Mouse (Mus musculus) megakaryocyte-erythroid progenitor cell, adult 5 weeks (primary cell): Measurements from ENCODE around the gene Castor2. TPM values are rescaled to one million over a fixed set of nuclear protein-coding genes. Genes with fewer than 3 reads are reported as not detected.

Experiments
- polyA plus RNA-seq: library from polyadenylated mRNA; stranded (reverse); fragments of >175 nt; gene quantifications from 2 replicates; pipeline ENCODE4 v1.2.3, GENCODE M21; 2012

The Castor2 gene
- 3.1 and 3.5 TPM in 2 replicates for polyA plus RNA-seq

GRCm38 (mm10) chr5:134099496-134100211 lies at the start of gene Castor2:
Castor2 (plus strand) TSS chr5:134099711.

GRCm38 (mm10) chr5:134176169-134176881 lies 76.8 kb downstream of the Castor2 start, which contains the start of gene Rcc1l:
Rcc1l (minus strand) TSS chr5:134176774.

GRCm38 (mm10) chr5:134183880-134184808 lies 84.6 kb downstream of the Castor2 start, which contains the start of gene Gtf2ird2:
Gtf2ird2 (plus strand) TSS chr5:134184019.

Other genes starting within 250 kb of the Castor2 start
- 13.0 and 14.7 TPM in 2 replicates for gene Rcc1l, start 77.1 kb downstream of the Castor2 start, polyA plus RNA-seq
- gene Gtf2ird2, start 84.3 kb downstream of the Castor2 start, polyA plus RNA-seq, result 9.0 and 10.6 TPM in 2 replicates
- gene Ncf1, start 129.9 kb downstream of the Castor2 start, polyA plus RNA-seq, result 233 and 362 TPM in 2 replicates
- 343 and 347 TPM in 2 replicates for gene Gtf2i, start 215.0 kb downstream of the Castor2 start, polyA plus RNA-seq